Mouse (Mus musculus): Measurements from ENCODE around the gene Prss22.

Gene Prss22

GRCm38 (mm10) chr17:23997901-23998300, at the start of gene Prss22:
TSS of gene Prss22 (minus strand) at chr17:23998100.
- DNase-seq (ENCODE audit: low spot score in 2 of 2), result no peak

- no peak for DNase-seq (ENCODE audit: low spot score in 2 of 2)
Measured at GRCm38 (mm10) chr17:24046026-24046425, 48.1 kb upstream of the Prss22 start.

GRCm38 (mm10) chr17:24045608-24046007, 47.7 kb upstream of the Prss22 start:
- DNase-seq (ENCODE audit: low spot score in 2 of 2), result no peak

GRCm38 (mm10) chr17:24044482-24044881, 46.6 kb upstream of the Prss22 start:
- DNase-seq (ENCODE audit: low spot score in 2 of 2), result no peak

- DNase-seq (ENCODE audit: low spot score in 2 of 2), result no peak
Measured at GRCm38 (mm10) chr17:24037844-24038243, 39.9 kb upstream of the Prss22 start, which contains the start of gene Prss27. TSS of gene Prss27 (plus strand) at chr17:24038144.

GRCm38 (mm10) chr17:24037360-24037759, 39.5 kb upstream of the Prss22 start:
- DNase-seq (ENCODE audit: low spot score in 2 of 2), result no peak

GRCm38 (mm10) chr17:24036954-24037353, 39.1 kb upstream of the Prss22 start:
- no peak for DNase-seq (ENCODE audit: low spot score in 2 of 2)

- no peak for DNase-seq (ENCODE audit: low spot score in 2 of 2)
Measured at GRCm38 (mm10) chr17:24035087-24035486, 37.2 kb upstream of the Prss22 start.

GRCm38 (mm10) chr17:24030551-24030950, 32.7 kb upstream of the Prss22 start:
- DNase-seq (ENCODE audit: low spot score in 2 of 2), result no peak

GRCm38 (mm10) chr17:24029477-24029876, 31.6 kb upstream of the Prss22 start:
- no peak for DNase-seq (ENCODE audit: low spot score in 2 of 2)

GRCm38 (mm10) chr17:24021375-24022199, 23.7 kb upstream of the Prss22 start:
- no peak for DNase-seq (ENCODE audit: low spot score in 2 of 2)

GRCm38 (mm10) chr17:24020696-24021095, 22.8 kb upstream of the Prss22 start:
- no peak for DNase-seq (ENCODE audit: low spot score in 2 of 2)

GRCm38 (mm10) chr17:24015727-24016126, 17.8 kb upstream of the Prss22 start:
- DNase-seq (ENCODE audit: low spot score in 2 of 2), result peak; percentile 37 to 44

GRCm38 (mm10) chr17:24014433-24014965, 16.6 kb upstream of the Prss22 start:
- no peak for DNase-seq (ENCODE audit: low spot score in 2 of 2)

GRCm38 (mm10) chr17:24012921-24013320, 15.0 kb upstream of the Prss22 start:
- no peak for DNase-seq (ENCODE audit: low spot score in 2 of 2)

GRCm38 (mm10) chr17:24009617-24010016, 11.7 kb upstream of the Prss22 start:
- no peak for DNase-seq (ENCODE audit: low spot score in 2 of 2)

GRCm38 (mm10) chr17:24008105-24008504, 10.2 kb upstream of the Prss22 start:
- no peak for DNase-seq (ENCODE audit: low spot score in 2 of 2)

- DNase-seq (ENCODE audit: low spot score in 2 of 2), result no peak
Measured at GRCm38 (mm10) chr17:24007391-24007790, 9.5 kb upstream of the Prss22 start.

- no peak for DNase-seq (ENCODE audit: low spot score in 2 of 2)
Measured at GRCm38 (mm10) chr17:24006930-24007329, 9.0 kb upstream of the Prss22 start.

GRCm38 (mm10) chr17:24005049-24005448, 7.1 kb upstream of the Prss22 start:
- DNase-seq (ENCODE audit: low spot score in 2 of 2), result no peak

- DNase-seq (ENCODE audit: low spot score in 2 of 2), result no peak
Measured at GRCm38 (mm10) chr17:24004071-24004665, 6.3 kb upstream of the Prss22 start.

GRCm38 (mm10) chr17:24000404-24000803, 2.5 kb upstream of the Prss22 start:
- peak; percentile 81 to 87 for DNase-seq (ENCODE audit: low spot score in 2 of 2)

GRCm38 (mm10) chr17:23998383-23998782, 483 bp upstream of the Prss22 start:
- no peak for DNase-seq (ENCODE audit: low spot score in 2 of 2)
